Mouse (Mus musculus): ENCODE measurements around the gene 4931428F04Rik.

DNA sequence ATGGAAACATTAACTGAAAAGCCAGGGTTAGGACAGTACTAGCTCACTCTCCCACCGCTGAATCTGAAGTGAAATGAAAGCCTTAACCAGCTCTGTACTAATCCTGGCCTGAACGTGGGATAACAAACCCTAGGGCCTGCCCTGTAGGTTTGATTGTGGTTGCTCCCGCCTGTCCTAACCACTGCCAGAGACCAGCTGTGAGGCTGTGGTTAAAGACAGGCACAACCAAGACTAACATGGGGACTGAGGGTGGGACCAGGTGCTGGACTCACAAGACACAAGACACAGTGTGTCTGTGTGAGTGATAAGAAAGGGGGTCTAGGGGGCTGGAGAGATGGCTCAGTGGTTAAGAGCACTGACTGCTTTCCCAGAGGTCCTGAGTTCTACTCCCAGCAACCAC is 9.1 kb downstream of the 4931428F04Rik start:
- TF ChIP-seq POLR2A (IDR thresholded peaks at IDR 0.05; ENCODE audit: extremely low read depth, insufficient read depth, low read length) (no peak), CTCF (IDR thresholded peaks at IDR 0.05; ENCODE audit: extremely low read depth, insufficient read depth, low read length) (no peak)

All from cortical plate, adult 2 months (tissue).